Mouse (Mus musculus): ENCODE data around the gene Gm17334.

Gene Gm17334

GRCm38 (mm10) chr11:53773087-53773486 is at the start of gene Gm17334:
TSS of gene Gm17334 (minus strand) at chr11:53773187.
- no peak for ATAC-seq (ENCODE audit: low TSS enrichment)

- no peak for ATAC-seq (ENCODE audit: low TSS enrichment)
Observed at GRCm38 (mm10) chr11:53821945-53822338, 49.0 kb upstream of the Gm17334 start.

- no peak for ATAC-seq (ENCODE audit: low TSS enrichment)
Observed at GRCm38 (mm10) chr11:53821230-53821944, 48.4 kb upstream of the Gm17334 start.

GRCm38 (mm10) chr11:53820516-53821170 is 47.7 kb upstream of the Gm17334 start:
- no peak for ATAC-seq (ENCODE audit: low TSS enrichment)

GRCm38 (mm10) chr11:53819511-53819910 is 46.5 kb upstream of the Gm17334 start:
- ATAC-seq (ENCODE audit: low TSS enrichment), result no peak

- ATAC-seq (ENCODE audit: low TSS enrichment), result no peak
Observed at GRCm38 (mm10) chr11:53818794-53819193, 45.8 kb upstream of the Gm17334 start.

- no peak for ATAC-seq (ENCODE audit: low TSS enrichment)
Observed at GRCm38 (mm10) chr11:53816841-53817375, 43.9 kb upstream of the Gm17334 start.

- no peak for ATAC-seq (ENCODE audit: low TSS enrichment)
Observed at GRCm38 (mm10) chr11:53814810-53815209, 41.8 kb upstream of the Gm17334 start.

- ATAC-seq (ENCODE audit: low TSS enrichment), result no peak
Observed at GRCm38 (mm10) chr11:53813001-53813868, 40.2 kb upstream of the Gm17334 start.

GRCm38 (mm10) chr11:53811312-53811711 is 38.3 kb upstream of the Gm17334 start:
- ATAC-seq (ENCODE audit: low TSS enrichment), result no peak

GRCm38 (mm10) chr11:53810749-53811148 is 37.8 kb upstream of the Gm17334 start:
- no peak for ATAC-seq (ENCODE audit: low TSS enrichment)

GRCm38 (mm10) chr11:53810156-53810555 is 37.2 kb upstream of the Gm17334 start:
- ATAC-seq (ENCODE audit: low TSS enrichment), result no peak

GRCm38 (mm10) chr11:53809354-53809753 is 36.4 kb upstream of the Gm17334 start:
- ATAC-seq (ENCODE audit: low TSS enrichment), result no peak

- no peak for ATAC-seq (ENCODE audit: low TSS enrichment)
Observed at GRCm38 (mm10) chr11:53805786-53806185, 32.8 kb upstream of the Gm17334 start.

GRCm38 (mm10) chr11:53804569-53805344 is 31.8 kb upstream of the Gm17334 start:
- ATAC-seq (ENCODE audit: low TSS enrichment), result no peak

- ATAC-seq (ENCODE audit: low TSS enrichment), result no peak
Observed at GRCm38 (mm10) chr11:53803494-53803893, 30.5 kb upstream of the Gm17334 start.

GRCm38 (mm10) chr11:53803093-53803492 is 30.1 kb upstream of the Gm17334 start:
- ATAC-seq (ENCODE audit: low TSS enrichment), result no peak

- no peak for ATAC-seq (ENCODE audit: low TSS enrichment)
Observed at GRCm38 (mm10) chr11:53800975-53801374, 28.0 kb upstream of the Gm17334 start.

- ATAC-seq (ENCODE audit: low TSS enrichment), result no peak
Observed at GRCm38 (mm10) chr11:53800036-53800435, 27.0 kb upstream of the Gm17334 start.

- 0 out of 2 replicates have a peak, but pooled peaks have one; percentile 35 for ATAC-seq (ENCODE audit: low TSS enrichment)
Observed at GRCm38 (mm10) chr11:53798041-53798711, 25.2 kb upstream of the Gm17334 start.

Data from frontal cortex, adult (tissue).